Mouse (Mus musculus) frontal cortex, adult (tissue): Measurements from ENCODE around the gene Mapk8.
A peak's percentile ranks its signal among the peaks of the same experiment; 100 is the strongest.
"Not testable (repeated sequence)": the region's sequence is repeated elsewhere in the genome, so short reads cannot be mapped to it uniquely, and the experiment has no call there.

Experiments used
- ATAC-seq: cut with Nextera tagmentation; 2 replicates; pipeline ENCODE4 v1.9.2; 2017; ENCODE audit warnings: mild to moderate bottlenecking, moderate library complexity, mixed read lengths; ENCODE audit not compliant: low TSS enrichment

Gene Mapk8

GRCm38 (mm10) chr14:33447027-33447569 lies at the start of gene Mapk8:
Mapk8 (minus strand) TSS chr14:33447158.
- ATAC-seq, result peak; percentile 82

GRCm38 (mm10) chr14:33495226-33495625 lies 48.3 kb upstream of the Mapk8 start:
- ATAC-seq, result no peak

GRCm38 (mm10) chr14:33487805-33488550 lies 41.0 kb upstream of the Mapk8 start:
- ATAC-seq, result no peak

- ATAC-seq, result no peak
These were observed 35.0 kb upstream of the Mapk8 start for GRCm38 (mm10) chr14:33481991-33482390.

- ATAC-seq, result peak; percentile 62
These were observed 29.3 kb upstream of the Mapk8 start for GRCm38 (mm10) chr14:33476094-33476760.

GRCm38 (mm10) chr14:33474461-33474860 lies 27.5 kb upstream of the Mapk8 start:
- peak; percentile 87 for ATAC-seq

- ATAC-seq, result no peak
These were observed 24.4 kb upstream of the Mapk8 start, which contains the start of gene Frmpd2 for GRCm38 (mm10) chr14:33471331-33471730. Frmpd2 (plus strand) TSS chr14:33471696.

- ATAC-seq, result no peak
These were observed 20.8 kb upstream of the Mapk8 start for GRCm38 (mm10) chr14:33467766-33468165.

- no peak for ATAC-seq
These were observed 16.7 kb upstream of the Mapk8 start for GRCm38 (mm10) chr14:33463658-33464057.

- no peak for ATAC-seq
These were observed 3.4 kb upstream of the Mapk8 start for GRCm38 (mm10) chr14:33450331-33450730.

- no peak; the same call in 1 of the 2 replicates for ATAC-seq
These were observed 2.4 kb upstream of the Mapk8 start for GRCm38 (mm10) chr14:33449296-33449840.

GRCm38 (mm10) chr14:33448276-33448675 lies 1.3 kb upstream of the Mapk8 start:
- ATAC-seq, result no peak

- peak; percentile 44 for ATAC-seq
These were observed 366 bp downstream of the Mapk8 start for GRCm38 (mm10) chr14:33446561-33447023.

- ATAC-seq, result no peak
These were observed 996 bp downstream of the Mapk8 start for GRCm38 (mm10) chr14:33445962-33446361.

GRCm38 (mm10) chr14:33443780-33444179 lies 3.2 kb downstream of the Mapk8 start:
- ATAC-seq, result no peak

GRCm38 (mm10) chr14:33432485-33432884 lies 14.5 kb downstream of the Mapk8 start:
- not testable (repeated sequence) for ATAC-seq

GRCm38 (mm10) chr14:33424124-33424523 lies 22.8 kb downstream of the Mapk8 start:
- no peak for ATAC-seq

- no peak for ATAC-seq
These were observed 24.0 kb downstream of the Mapk8 start for GRCm38 (mm10) chr14:33423003-33423402.

GRCm38 (mm10) chr14:33418311-33418909 lies 28.5 kb downstream of the Mapk8 start:
- no peak for ATAC-seq

GRCm38 (mm10) chr14:33415746-33416145 lies 31.2 kb downstream of the Mapk8 start:
- no peak for ATAC-seq

- ATAC-seq, result no peak
These were observed 44.6 kb downstream of the Mapk8 start for GRCm38 (mm10) chr14:33402331-33402730.

- no peak for ATAC-seq
These were observed 46.9 kb downstream of the Mapk8 start for GRCm38 (mm10) chr14:33400019-33400418.
